8 mouse cellular contexts compared by ENCODE assay signal in the genomic region with DNA sequence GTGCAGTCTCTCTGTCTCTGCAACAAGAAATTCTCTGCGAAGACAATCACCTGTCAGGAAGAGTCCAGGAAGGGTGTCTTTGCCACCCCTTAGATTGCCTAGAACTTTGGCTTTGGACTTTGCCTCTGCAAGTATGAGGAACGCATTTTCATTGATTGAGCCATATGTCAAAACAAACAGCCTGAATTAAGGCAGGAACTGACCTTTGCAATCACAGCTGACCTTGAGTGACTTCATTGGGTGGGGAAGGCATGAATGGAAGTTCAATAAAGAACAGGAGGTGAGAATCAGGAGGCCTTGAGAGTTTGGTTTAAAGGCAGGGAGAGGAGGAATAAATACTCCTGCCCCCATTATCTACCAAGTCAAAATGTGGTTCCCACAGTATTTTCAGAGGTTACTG. TPM values are rescaled to one million over a fixed set of nuclear protein-coding genes. Genes with fewer than 3 reads are reported as not detected.
DNase-seq lines count a peak whose midpoint lies in the region; ATAC-seq and TF ChIP-seq lines count a peak whose summit lies in the region.

No protein-coding gene starts in this region.

- H3K4me3 ChIP-seq in heart, adult 2 months = peak overlapping the region; percentile 73; the same call in 1 of the 2 replicates
- H3K4me3 ChIP-seq in cortical plate, adult 2 months (ENCODE audit: insufficient read depth, low read length) = peak overlapping the region; percentile 97; the same call in 1 of the 2 replicates
- H3K4me3 ChIP-seq in intestine, embryonic 14.5 days (ENCODE audit: low read depth, low read length) = peak overlapping the region; percentile 82; the same call in 1 of the 2 replicates
- H3K4me3 ChIP-seq in midbrain, embryonic 14.5 days (replicated peaks; ENCODE audit: low read depth, low read length) = peak overlapping the region; percentile 75; the same call in 1 of the 2 replicates

- DNase-seq in heart, adult 2 months = no peak
- DNase-seq in heart, postnatal 25 days (ENCODE audit: low spot score) = no peak
- DNase-seq in intestine, embryonic 14.5 days (ENCODE audit: low spot score) = no peak
- no peak for DNase-seq in midbrain, embryonic 14.5 days
- DNase-seq in frontal cortex, postnatal 14 days (ENCODE audit: low spot score in 2 of 2) = no peak
- no peak for DNase-seq in left cerebral cortex, postnatal 36 days (ENCODE audit: low spot score in 2 of 2)

- H3K27me3 ChIP-seq in heart, adult 2 months (ENCODE audit: control insufficient read depth, insufficient read depth, low read length) = no peaks in the 10 kb centered on the region
- no peaks in the 10 kb centered on the region for H3K27me3 ChIP-seq in intestine, embryonic 14.5 days (replicated peaks; ENCODE audit: control insufficient read depth, insufficient read depth, low read length)
- 0 out of 2 replicates have a peak, but pooled peaks cover 4% of the 10 kb centered on the region for H3K27me3 ChIP-seq in midbrain, embryonic 14.5 days (ENCODE audit: control insufficient read depth, insufficient read depth, low read length)

- peak overlapping the region; percentile 72 for H3K4me2 ChIP-seq in intestine, embryonic 14.5 days (ENCODE audit: low read length)
- H3K4me2 ChIP-seq in midbrain, embryonic 14.5 days (ENCODE audit: low read length) = peak overlapping the region; percentile 79

- H3K4me1 ChIP-seq in heart, adult 2 months (ENCODE audit: control insufficient read depth, insufficient read depth, low read length) = peaks cover 1% of the 10 kb centered on the region
- no peaks in the 10 kb centered on the region for H3K4me1 ChIP-seq in cortical plate, adult 2 months (ENCODE audit: control insufficient read depth, insufficient read depth, low read length)
- 0 out of 2 replicates have a peak, but pooled peaks cover 6% of the 10 kb centered on the region for H3K4me1 ChIP-seq in intestine, embryonic 14.5 days (replicated peaks; ENCODE audit: control insufficient read depth, insufficient read depth, low read length)
- peaks cover 11% of the 10 kb centered on the region for H3K4me1 ChIP-seq in midbrain, embryonic 14.5 days (ENCODE audit: control insufficient read depth, insufficient read depth, low read length)

- no peak for TF ChIP-seq EP300 in heart, adult 2 months (IDR thresholded peaks at IDR 0.05; ENCODE audit: insufficient read depth, low read depth, low read length)

- no peak for TF ChIP-seq POLR2A in heart, adult 2 months (IDR thresholded peaks at IDR 0.05; ENCODE audit: insufficient read depth, low read depth, low read length)
- no peak for TF ChIP-seq POLR2A in cortical plate, adult 2 months (IDR thresholded peaks at IDR 0.05; ENCODE audit: extremely low read depth, insufficient read depth, low read length)

- H3K79me2 ChIP-seq in heart, adult 2 months (replicated peaks; ENCODE audit: control insufficient read depth, insufficient read depth, low read length) = no peaks in the 10 kb centered on the region

- H3K36me3 ChIP-seq in heart, adult 2 months (ENCODE audit: control insufficient read depth, insufficient read depth, low read length) = no peaks in the 10 kb centered on the region
- H3K36me3 ChIP-seq in intestine, embryonic 14.5 days (ENCODE audit: control insufficient read depth, insufficient read depth, low read length) = no peaks in the 10 kb centered on the region
- H3K36me3 ChIP-seq in midbrain, embryonic 14.5 days (ENCODE audit: control insufficient read depth, insufficient read depth, low read length) = no peaks in the 10 kb centered on the region

- intact Hi-C loops in heart, adult 2 months (cut with DNase I) = loop anchor here (5.0 kb wide), 4 partner anchors 72 to 347 kb away; partner anchors contain the start of gene Spc25
- intact Hi-C loops in heart, postnatal 25 days (cut with DNase I) = loop anchor here (5.0 kb wide), 2 partner anchors 73 to 77 kb away; no protein-coding TSS in a partner anchor
- intact Hi-C loops in left cerebral cortex, postnatal 36 days (cut with DNase I) = loop anchor here (5.0 kb wide), 1 partner anchor 242 kb away; no protein-coding TSS in a partner anchor

- H3K9ac ChIP-seq in heart, adult 2 months (ENCODE audit: low read depth, low read length) = no peak overlapping the region
- no peak overlapping the region for H3K9ac ChIP-seq in intestine, embryonic 14.5 days (ENCODE audit: low read length)
- no peak overlapping the region for H3K9ac ChIP-seq in midbrain, embryonic 14.5 days (replicated peaks; ENCODE audit: low read length)

- no peaks in the 10 kb centered on the region for H3K9me3 ChIP-seq in intestine, embryonic 14.5 days (ENCODE audit: control insufficient read depth, low read length)
- no peaks in the 10 kb centered on the region for H3K9me3 ChIP-seq in midbrain, embryonic 14.5 days (ENCODE audit: control insufficient read depth, low read length)

- ATAC-seq in intestine, embryonic 14.5 days (replicated peaks; ENCODE audit: low FRiP score, low TSS enrichment, low read depth) = no peak
- no peak for ATAC-seq in midbrain, embryonic 14.5 days (ENCODE audit: low FRiP score, low TSS enrichment)
- ATAC-seq in inflammation-experienced regulatory T-cells, adult 6 months = no peak

- TF ChIP-seq CTCF in heart, adult 2 months (IDR thresholded peaks at IDR 0.05) = no peak
- TF ChIP-seq CTCF in cortical plate, adult 2 months (IDR thresholded peaks at IDR 0.05; ENCODE audit: extremely low read depth, insufficient read depth, low read length) = no peak

- 57% methylated on average over 2 of the region's 2 CpGs for WGBS in heart, adult 2 months
- 54% methylated on average over 2 of the region's 2 CpGs for WGBS in intestine, embryonic 14.5 days
- 71% methylated on average over 2 of the region's 2 CpGs for whole genome bisulfite sequencing in midbrain, embryonic 14.5 days

- H3K27ac ChIP-seq in heart, adult 2 months = no peak overlapping the region
- H3K27ac ChIP-seq in cortical plate, adult 2 months (ENCODE audit: insufficient read depth, low read length) = no peak overlapping the region
- no peak overlapping the region for H3K27ac ChIP-seq in intestine, embryonic 14.5 days (ENCODE audit: low read depth)
- no peak overlapping the region for H3K27ac ChIP-seq in midbrain, embryonic 14.5 days (replicated peaks; ENCODE audit: low read depth, low read length)

RNA-seq across cellular contexts. Expression of gene Cers6, which starts 0.8 kb away (rescaled TPM):
- 1 to 10 TPM; 8.7 to 9.6 TPM for total RNA-seq in heart, adult 2 months (2021)
- polyA plus RNA-seq in heart, adult 2 months (2012; rRNA removed) = 2.1 and 3.5 TPM in 2 replicates
- 1 to 10 TPM; 8.8 to 9.6 TPM for total RNA-seq in heart, postnatal 25 days (2021)
- 25.7 and 26.5 TPM in 2 replicates for polyA plus RNA-seq in cortical plate, adult 2 months (2012; rRNA removed)
- polyA plus RNA-seq in intestine, embryonic 14.5 days (2014; fragmentation: Nextera tagmentation; extraction: Ambion mirVana) = 45.0 and 49.0 TPM in 2 replicates
- polyA plus RNA-seq in midbrain, embryonic 14.5 days (2014; fragmentation: Nextera tagmentation; extraction: Ambion mirVana) = 84.3 and 88.4 TPM in 2 replicates
- 10 to 100 TPM; 54.1 to 84.6 TPM for total RNA-seq in left cerebral cortex, postnatal 36 days (2021)
- 1 to 10 TPM; 1.8 to 3.8 (median 3.0) TPM for polyA plus RNA-seq in inflammation-experienced regulatory T-cells, adult 6 months (2017; shearing (Covaris generic))
